Mouse (Mus musculus): ENCODE data around the gene Hhipl2.
"Not testable (repeated sequence)": the region's sequence is repeated elsewhere in the genome, so short reads cannot be mapped to it uniquely, and the experiment has no call there.

The Hhipl2 gene

GRCm38 (mm10) chr1:183417873-183418272, at the start of gene Hhipl2:
Gene Hhipl2, plus strand, starts transcription at chr1:183418215.
- no peak for DNase-seq (ENCODE audit: low spot score)

- peak; percentile 27 for DNase-seq (ENCODE audit: low spot score)
Measured at GRCm38 (mm10) chr1:183368601-183369400, 49.2 kb upstream of the Hhipl2 start.

- DNase-seq (ENCODE audit: low spot score): peak; percentile 86
Measured at GRCm38 (mm10) chr1:183369427-183370014, 48.5 kb upstream of the Hhipl2 start, which contains the start of gene Mia3. Gene Mia3, minus strand, starts transcription at chr1:183369553.

- DNase-seq (ENCODE audit: low spot score): no peak
Measured at GRCm38 (mm10) chr1:183374728-183375127, 43.3 kb upstream of the Hhipl2 start.

GRCm38 (mm10) chr1:183377045-183377444, 41.0 kb upstream of the Hhipl2 start:
- DNase-seq (ENCODE audit: low spot score): no peak

GRCm38 (mm10) chr1:183378321-183378941, 39.6 kb upstream of the Hhipl2 start:
- no peak for DNase-seq (ENCODE audit: low spot score)

GRCm38 (mm10) chr1:183379376-183379775, 38.6 kb upstream of the Hhipl2 start:
- not testable (repeated sequence) for DNase-seq (ENCODE audit: low spot score)

- DNase-seq (ENCODE audit: low spot score): no peak
Measured at GRCm38 (mm10) chr1:183381816-183382215, 36.2 kb upstream of the Hhipl2 start.

- no peak for DNase-seq (ENCODE audit: low spot score)
Measured at GRCm38 (mm10) chr1:183382621-183383020, 35.4 kb upstream of the Hhipl2 start.

- DNase-seq (ENCODE audit: low spot score): not testable (repeated sequence)
Measured at GRCm38 (mm10) chr1:183387421-183387820, 30.6 kb upstream of the Hhipl2 start.

GRCm38 (mm10) chr1:183388426-183389406, 29.3 kb upstream of the Hhipl2 start, which contains the start of gene Taf1a:
Gene Taf1a, plus strand, starts transcription at chr1:183388981.
- DNase-seq (ENCODE audit: low spot score): peak; percentile 94

GRCm38 (mm10) chr1:183403396-183403795, 14.6 kb upstream of the Hhipl2 start:
- no peak for DNase-seq (ENCODE audit: low spot score)

GRCm38 (mm10) chr1:183414081-183414727, 3.8 kb upstream of the Hhipl2 start:
- DNase-seq (ENCODE audit: low spot score): no peak

- no peak for DNase-seq (ENCODE audit: low spot score)
Measured at GRCm38 (mm10) chr1:183419741-183420140, 1.7 kb downstream of the Hhipl2 start.

GRCm38 (mm10) chr1:183420296-183420695, 2.3 kb downstream of the Hhipl2 start:
- no peak for DNase-seq (ENCODE audit: low spot score)

GRCm38 (mm10) chr1:183424100-183424499, 6.1 kb downstream of the Hhipl2 start:
- peak; percentile 36 for DNase-seq (ENCODE audit: low spot score)

GRCm38 (mm10) chr1:183434918-183435317, 16.9 kb downstream of the Hhipl2 start:
- DNase-seq (ENCODE audit: low spot score): no peak

- DNase-seq (ENCODE audit: low spot score): peak; percentile 86
Measured at GRCm38 (mm10) chr1:183439036-183439435, 21.0 kb downstream of the Hhipl2 start.

GRCm38 (mm10) chr1:183442015-183442774, 24.2 kb downstream of the Hhipl2 start:
- DNase-seq (ENCODE audit: low spot score): peak; percentile 60

GRCm38 (mm10) chr1:183453066-183453465, 35.1 kb downstream of the Hhipl2 start:
- no peak for DNase-seq (ENCODE audit: low spot score)

Data from testis, postnatal 14 days (tissue).